Mouse (Mus musculus) urinary bladder, postnatal 10 days (tissue): ENCODE results near the gene Fbrs.
"Not testable (repeated sequence)": the region's sequence is repeated elsewhere in the genome, so short reads cannot be mapped to it uniquely, and the experiment has no call there.

ENCODE experiments used
- DNase-seq: peaks from one replicate; pipeline ENCODE4 v3.0.0; 2022; ENCODE audit warnings: low spot score

The Fbrs gene

DNA sequence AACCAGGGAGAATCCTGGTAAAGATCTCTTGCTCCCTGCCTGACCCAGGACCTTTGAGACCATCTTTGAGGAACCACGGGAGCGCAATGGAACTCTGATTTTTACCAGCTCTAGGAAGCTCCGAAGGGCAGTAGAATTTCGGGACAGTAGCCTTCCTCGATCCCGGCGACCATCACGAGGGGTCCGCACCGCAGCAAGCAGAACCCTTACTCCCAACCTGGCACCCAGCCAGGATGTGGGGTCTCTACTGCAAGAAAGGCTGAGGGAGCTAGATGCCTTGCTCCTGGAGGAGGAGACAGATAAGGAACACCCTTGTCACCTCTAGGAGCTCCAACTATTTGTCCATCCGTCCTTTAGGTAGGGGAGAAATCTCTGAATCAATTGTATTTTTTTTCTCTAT is 2.7 kb upstream of the Fbrs start:
- DNase-seq, result no peak

GRCm38 (mm10) chr7:127476855-127477254 is 2.1 kb upstream of the Fbrs start:
- no peak for DNase-seq

DNA sequence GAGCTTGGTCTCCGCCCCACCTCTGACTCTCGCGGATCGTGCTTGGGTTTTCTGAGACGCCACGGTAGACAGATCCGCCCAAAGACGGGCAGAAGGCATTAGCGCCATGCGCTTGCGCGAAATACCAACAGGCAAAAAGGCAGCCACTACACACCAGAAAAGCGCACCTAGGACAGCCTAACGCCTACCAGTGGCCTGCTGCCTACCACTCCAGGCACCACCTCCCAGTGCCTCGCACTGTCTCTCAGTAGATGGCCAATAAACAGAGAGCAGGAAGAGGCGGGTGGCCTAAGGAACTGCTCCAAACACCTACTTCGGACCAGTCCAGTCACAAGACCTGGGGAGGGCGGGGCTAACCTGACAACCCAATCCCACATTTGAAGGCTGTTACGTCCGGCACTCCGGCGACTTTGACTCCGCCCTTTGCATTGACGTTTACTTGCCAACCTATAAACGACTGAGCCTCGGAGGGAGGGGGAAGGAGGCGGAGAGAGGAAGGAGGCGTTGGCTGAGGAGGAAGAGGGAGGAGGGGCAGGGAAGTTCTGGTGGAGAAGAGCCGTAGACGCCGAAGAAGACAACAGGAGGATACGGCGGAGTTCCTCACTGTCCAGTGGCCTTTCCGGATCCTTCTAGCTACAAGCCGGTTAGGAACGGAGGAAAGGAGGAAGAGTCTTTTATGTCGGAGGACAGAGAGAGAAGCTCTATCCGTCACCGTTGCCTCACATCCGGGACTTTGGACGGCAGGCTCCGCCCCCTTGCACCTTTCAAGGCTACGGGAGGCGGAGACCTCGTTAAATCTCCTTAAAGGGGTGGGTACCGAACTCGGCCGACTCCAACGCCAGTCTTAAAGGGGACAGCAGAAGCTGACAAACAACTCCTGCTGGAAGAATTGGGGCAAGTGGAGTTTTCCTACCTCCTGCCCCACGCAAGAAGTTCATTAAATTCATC is 1.0 kb upstream of the Fbrs start:
- DNase-seq, result peak; percentile 96

DNA sequence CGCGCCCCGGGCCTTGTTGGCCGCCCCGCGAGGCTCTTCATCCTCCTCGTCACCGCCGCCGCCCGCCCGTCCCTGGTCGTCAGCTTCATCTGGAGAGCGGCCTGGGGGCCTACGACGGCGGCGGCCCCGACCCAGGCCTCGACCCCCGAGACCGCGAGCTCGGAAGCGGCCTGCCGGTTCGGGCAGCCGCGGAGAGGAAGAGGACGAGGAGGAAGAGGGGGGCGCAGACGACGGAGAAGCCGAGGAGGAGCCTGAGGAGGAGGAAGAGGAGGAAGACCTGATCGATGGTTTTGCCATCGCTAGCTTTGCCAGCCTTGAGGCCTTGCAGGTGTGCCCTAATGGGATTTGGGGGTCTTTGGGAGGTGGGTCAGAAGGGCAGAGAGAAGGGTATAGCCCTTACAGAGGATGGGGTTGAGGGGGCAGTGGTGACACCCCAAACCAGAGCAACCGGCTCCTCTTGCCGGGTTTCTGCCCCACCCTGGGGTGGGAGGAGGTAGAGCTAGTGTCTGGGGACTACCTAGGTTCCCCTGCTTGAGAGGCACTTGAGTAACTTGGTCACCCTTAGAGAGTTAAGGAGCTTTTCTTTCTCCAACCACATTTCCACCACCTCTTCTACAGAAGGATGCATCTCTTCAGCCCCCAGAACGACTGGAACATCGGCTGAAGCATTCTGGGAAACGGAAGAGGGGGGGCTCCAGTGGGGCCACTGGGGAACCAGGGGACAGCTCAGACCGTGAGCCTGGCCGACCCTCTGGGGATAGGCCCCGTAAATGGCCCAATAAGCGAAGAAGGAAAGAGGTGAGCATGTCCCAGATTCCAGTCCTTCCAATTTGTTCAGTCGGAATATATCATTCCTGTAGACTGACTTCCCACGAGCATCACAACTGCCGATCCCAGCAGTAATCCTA is 573 bp downstream of the Fbrs start:
- no peak for DNase-seq

- no peak for DNase-seq
Observed at GRCm38 (mm10) chr7:127480321-127480720, 1.3 kb downstream of the Fbrs start.

GRCm38 (mm10) chr7:127485416-127485815 is 6.4 kb downstream of the Fbrs start:
- DNase-seq, result no peak

DNA sequence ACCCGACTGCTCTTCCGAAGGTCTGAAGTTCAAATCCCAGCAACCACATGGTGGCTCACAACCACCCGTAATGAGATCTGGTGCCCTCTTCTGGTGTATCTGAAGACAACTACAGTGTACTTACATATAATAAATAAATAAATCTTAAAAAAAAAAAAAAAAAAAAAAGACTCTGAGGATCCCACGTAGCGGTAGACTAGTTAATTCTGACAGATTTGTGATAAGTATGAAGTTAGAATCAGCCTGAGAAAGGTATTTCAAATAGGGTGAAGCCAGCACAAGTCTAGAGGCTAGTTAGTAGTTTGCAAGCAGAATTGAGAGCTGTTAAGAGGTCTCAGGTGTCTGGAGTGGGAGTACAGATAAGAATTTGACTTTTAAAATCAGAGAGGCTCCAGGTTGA is 9.4 kb downstream of the Fbrs start:
- DNase-seq, result not testable (repeated sequence)

DNA sequence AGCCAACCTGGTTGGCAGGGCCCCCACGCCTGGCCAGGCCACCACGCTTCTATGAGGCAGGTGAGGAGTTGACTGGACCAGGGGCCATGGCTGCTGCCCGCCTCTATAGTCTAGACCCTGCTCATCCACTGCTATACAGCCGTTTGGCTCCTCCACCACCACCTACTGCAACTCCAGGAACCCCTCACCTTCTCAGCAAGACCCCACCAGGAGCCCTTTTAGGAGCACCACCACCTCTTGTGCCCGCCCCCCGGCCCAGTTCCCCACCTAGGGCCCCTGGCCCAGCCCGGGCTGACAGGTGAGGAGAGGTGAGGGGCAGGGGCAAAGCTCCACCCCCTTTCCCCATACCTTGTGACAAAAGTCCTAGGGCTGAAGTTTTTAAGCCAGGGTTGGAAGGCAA is 11.0 kb downstream of the Fbrs start:
- DNase-seq, result no peak

DNA sequence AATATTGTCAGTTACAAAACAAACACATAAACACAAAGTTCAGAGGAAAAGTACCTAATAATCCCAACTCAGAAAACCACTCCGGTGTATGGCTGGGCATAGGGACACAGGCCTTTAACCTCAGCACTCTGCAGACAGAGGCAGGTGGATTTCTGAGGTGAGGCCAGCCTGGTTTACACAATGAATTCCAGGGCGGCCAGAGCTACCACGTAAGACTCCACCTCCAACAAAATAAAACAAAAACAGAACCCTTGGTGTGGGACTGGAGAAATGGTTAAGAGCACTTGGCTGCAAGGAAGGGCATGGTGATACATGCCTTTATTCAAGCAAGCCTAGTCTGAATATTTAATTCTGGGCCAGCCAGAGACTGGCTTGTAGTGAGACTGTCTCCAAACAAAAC is 12.8 kb downstream of the Fbrs start:
- no peak for DNase-seq

GRCm38 (mm10) chr7:127494648-127495047 is 15.6 kb downstream of the Fbrs start:
- DNase-seq, result no peak

DNA sequence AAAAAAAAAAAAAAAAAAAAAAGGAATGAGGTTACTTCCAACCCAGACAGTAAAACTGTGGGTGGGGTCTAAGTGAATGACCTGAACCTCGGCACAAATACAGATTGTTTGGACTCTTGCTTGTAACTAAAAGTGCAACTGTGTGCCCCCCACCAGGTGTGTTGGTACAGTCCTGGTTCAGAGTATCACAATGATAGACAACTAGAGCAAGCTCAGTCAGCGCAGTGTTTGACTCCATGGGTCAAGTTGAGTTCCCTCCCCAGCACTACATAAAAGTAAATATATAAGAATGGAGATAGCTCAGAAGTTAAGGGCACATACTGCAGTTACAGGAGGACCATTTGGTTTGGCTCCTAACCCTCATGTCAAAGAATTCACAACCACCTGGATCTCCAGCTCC is 18.4 kb downstream of the Fbrs start:
- DNase-seq, result no peak

DNA sequence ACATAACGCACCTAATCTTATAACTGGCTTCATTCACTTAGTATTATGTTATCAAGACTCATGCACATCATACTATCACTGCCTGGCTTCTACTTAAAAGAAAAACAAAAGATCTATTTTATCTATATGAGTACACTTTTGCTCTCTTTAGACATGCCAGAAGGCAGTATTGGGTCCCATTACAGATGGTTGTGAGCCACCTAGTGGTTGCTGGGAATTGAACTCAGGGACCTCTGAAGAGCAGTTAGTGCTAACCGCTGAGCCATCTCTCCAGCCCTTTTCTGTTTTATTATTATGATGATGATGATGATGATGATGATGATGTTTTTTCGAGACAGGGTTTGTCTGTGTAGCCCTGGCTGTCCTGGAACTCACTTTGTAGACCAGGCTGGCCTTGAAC is 19.4 kb downstream of the Fbrs start:
- no peak for DNase-seq

DNA sequence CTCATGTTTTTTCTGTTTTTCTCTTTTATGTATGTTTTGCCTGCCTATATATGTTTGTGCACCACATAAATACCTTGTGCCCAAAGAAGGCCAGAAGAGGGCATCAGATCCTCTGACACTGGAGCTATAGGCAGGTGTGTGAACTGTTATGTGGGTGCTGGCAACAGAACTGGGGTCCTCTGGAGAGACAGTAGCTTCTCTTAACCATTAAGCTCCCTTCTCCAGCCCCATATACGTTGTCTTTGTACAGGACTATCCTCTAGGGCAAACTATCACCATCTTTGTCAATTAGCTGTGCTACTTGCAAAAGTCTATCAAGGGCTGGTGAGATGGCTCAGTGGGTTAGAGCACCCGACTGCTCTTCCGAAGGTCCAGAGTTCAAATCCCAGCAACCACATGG is 29.3 kb downstream of the Fbrs start:
- no peak for DNase-seq

DNA sequence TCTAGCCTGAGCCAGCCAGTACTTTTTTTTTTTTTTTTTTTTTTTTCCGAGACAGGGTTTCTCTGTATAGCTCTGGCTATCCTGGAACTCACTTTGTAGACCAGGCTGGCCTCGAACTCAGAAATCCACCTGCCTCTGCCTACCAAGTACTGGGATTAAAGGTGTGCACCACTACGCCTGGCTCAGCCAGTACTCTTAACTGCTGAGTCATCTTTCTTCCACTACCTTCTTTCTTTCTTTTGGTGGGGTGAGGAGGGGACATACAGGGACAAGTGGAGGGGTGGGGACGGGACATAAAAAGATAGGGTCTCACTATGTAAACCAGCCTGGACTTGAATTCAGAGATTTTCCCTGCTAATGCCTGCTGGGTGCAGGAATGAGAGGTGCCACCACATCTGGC is 30.8 kb downstream of the Fbrs start:
- DNase-seq, result not testable (repeated sequence)

GRCm38 (mm10) chr7:127511241-127511640 is 32.2 kb downstream of the Fbrs start:
- DNase-seq, result no peak

DNA sequence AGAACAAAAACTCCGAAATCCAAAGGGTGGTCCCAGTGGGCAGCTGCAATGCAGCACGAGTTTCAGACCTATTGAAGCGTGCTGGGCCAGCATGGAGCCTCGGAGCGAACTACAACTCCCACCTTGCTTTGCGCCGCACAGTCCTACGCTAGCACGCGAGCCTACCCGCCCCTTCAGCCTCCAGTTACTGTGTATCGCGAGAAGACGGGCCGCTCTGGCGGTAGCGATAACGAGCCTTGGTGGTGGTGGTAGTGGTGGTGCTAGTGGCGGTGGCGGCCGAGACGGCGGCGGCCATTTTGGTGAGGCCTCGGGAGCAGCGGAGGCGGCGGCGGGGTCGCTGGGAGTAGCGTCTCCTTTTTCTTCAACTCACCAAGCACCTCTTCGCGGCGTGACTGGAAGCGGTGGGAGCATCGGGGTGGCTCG is 32.8 kb downstream of the Fbrs start, which contains the start of gene Srcap:
Gene Srcap (plus strand): TSS at position 176 of the 423 bp plus-strand sequence.
- peak; percentile 90 for DNase-seq

DNA sequence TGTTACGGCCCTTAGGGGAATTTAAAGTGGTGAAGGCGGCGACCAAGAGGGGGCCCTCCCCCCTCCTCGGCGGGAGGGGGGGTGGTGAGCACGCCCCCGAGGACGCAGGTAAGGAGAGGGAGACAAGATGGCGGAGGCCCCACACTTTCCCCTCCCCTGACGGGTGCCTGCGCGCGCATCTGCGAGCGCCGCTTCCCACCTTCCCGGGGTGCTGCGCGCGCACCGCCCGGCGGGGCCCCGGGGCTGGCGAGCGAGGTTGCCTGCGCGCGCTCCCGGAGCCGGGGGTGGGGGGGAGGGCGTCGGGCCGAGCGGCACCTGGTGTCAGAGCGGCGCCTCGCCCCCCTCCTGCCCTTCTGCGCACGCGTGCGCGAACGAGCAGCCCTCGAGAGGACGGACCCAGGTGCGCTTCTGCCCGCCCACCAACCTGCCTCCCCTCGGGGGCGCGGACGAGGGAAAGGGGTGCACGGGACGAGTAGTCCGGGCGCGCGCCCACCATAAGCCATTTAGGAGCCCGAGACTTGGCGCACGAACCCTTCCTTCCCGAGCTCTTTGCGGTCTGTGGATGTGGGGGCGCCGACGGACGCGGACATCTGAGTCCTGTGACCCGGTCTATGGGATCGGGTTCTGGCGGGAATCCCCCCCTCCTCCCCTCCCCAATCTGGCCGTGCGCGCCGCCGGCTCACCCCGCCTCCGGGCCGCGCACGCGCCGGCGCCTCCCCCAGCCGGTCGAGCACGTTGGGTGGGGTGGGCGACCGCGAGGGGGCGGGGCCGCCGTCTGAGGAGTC is 33.4 kb downstream of the Fbrs start:
- peak; percentile 65 for DNase-seq

DNA sequence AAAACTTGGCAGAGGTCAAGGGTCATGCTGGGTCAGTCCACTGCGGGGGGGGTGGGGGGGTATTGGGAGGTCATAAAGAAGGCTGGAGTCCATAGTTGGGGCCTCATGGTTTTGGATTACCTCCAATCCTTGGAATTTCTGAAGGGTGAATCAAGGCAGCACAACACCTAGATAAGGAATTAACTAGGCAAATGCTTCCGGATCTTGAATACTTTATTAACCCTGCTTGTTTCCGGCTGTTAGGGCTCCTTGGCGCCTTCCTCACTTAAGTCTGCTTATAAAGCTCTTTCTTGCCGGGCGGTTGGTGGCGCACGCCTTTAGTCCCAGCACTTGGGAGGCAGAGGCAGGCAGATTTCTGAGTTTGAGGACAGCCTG is 34.0 kb downstream of the Fbrs start:
- no peak for DNase-seq

- DNase-seq, result no peak
Observed at GRCm38 (mm10) chr7:127513781-127514180, 34.8 kb downstream of the Fbrs start.

- DNase-seq, result no peak
Observed at GRCm38 (mm10) chr7:127515846-127516245, 36.8 kb downstream of the Fbrs start.

DNA sequence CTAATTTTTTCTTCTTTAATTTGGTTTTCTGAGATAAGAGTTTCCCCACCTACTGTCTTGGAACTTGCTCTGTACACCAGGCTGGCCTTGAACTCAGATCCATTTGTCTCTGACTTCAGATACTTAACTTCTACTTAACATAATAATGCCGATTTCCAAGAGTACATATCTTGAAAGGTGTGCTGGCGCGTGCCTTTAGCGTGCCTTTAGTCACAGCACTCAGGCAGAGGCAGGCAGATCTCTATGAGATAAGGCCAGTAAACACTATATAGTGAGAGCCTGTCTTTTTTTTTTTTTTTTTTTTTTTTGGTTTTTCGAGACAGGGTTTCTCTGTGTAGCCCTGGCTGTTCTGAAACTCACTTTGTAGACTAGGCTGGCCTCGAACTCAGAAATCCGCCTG is 37.3 kb downstream of the Fbrs start:
- no peak for DNase-seq

GRCm38 (mm10) chr7:127519284-127519683 is 40.3 kb downstream of the Fbrs start, which contains the start of gene Gm42715:
Gene Gm42715, plus strand, starts transcription at chr7:127519584.
- DNase-seq, result no peak
